Mouse (Mus musculus): ENCODE results near the gene Nrn1l.

DNA sequence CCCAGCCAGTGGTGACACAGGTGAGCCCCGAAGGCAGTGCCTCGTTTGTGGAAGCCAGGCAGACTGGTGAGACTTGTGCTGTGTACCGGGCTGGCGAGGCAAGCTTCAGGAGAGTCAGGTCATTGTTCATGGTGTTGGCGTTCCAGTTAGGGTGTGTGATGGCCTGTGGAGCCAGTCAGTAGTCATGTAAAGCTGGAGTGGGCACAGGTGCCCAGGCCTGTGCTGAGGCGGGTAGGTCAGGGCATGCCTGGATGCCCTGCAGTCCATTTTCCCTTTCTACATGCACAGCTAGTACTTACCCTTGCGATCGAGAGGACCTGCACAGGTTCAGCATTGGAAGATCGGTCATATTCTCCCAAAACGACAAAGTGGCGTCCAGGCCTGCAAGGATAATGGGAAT is 39.2 kb downstream of the Nrn1l start:
- TF ChIP-seq CTCF (IDR thresholded peaks at IDR 0.05; ENCODE audit: low read depth), result no peak
- TF ChIP-seq EP300 (optimal IDR thresholded peaks at IDR 0.05), result no peak

Data from stomach, postnatal 0 days (tissue).